Mouse (Mus musculus) forelimb bud, embryonic 11.5 days (tissue): ENCODE results near the gene Mefv.
"Not testable (repeated sequence)": the region's sequence is repeated elsewhere in the genome, so short reads cannot be mapped to it uniquely, and the experiment has no call there.

Experiments
- DNase-seq: peaks from one replicate; pipeline ENCODE4 v3.0.0-alpha.2; 2012; ENCODE audit warnings: low read depth, low spot score

The Mefv gene

GRCm38 (mm10) chr16:3717980-3718379, at the start of gene Mefv:
TSS of gene Mefv (minus strand) at chr16:3718097.
- DNase-seq = no peak

GRCm38 (mm10) chr16:3748976-3749375, 31.1 kb upstream of the Mefv start:
- DNase-seq = no peak

GRCm38 (mm10) chr16:3745656-3746055, 27.8 kb upstream of the Mefv start:
- no peak for DNase-seq

- no peak for DNase-seq
Measured at GRCm38 (mm10) chr16:3744186-3744700, 26.3 kb upstream of the Mefv start.

GRCm38 (mm10) chr16:3743503-3744185, 25.7 kb upstream of the Mefv start, which contains the start of gene Zfp263:
TSS of gene Zfp263 (plus strand) at chr16:3744093.
- peak; percentile 98 for DNase-seq

- DNase-seq = no peak
Measured at GRCm38 (mm10) chr16:3742466-3742865, 24.6 kb upstream of the Mefv start.

GRCm38 (mm10) chr16:3733198-3733732, 15.4 kb upstream of the Mefv start:
- DNase-seq = no peak

- no peak for DNase-seq
Measured at GRCm38 (mm10) chr16:3732612-3733011, 14.7 kb upstream of the Mefv start.

GRCm38 (mm10) chr16:3727980-3728720, 10.3 kb upstream of the Mefv start:
- no peak for DNase-seq

- no peak for DNase-seq
Measured at GRCm38 (mm10) chr16:3723231-3723630, 5.3 kb upstream of the Mefv start.

GRCm38 (mm10) chr16:3714731-3715130, 3.2 kb downstream of the Mefv start:
- DNase-seq = no peak

GRCm38 (mm10) chr16:3706680-3707079, 11.2 kb downstream of the Mefv start:
- no peak for DNase-seq

- no peak for DNase-seq
Measured at GRCm38 (mm10) chr16:3700893-3701292, 17.0 kb downstream of the Mefv start.

GRCm38 (mm10) chr16:3699281-3699680, 18.6 kb downstream of the Mefv start:
- DNase-seq = no peak

GRCm38 (mm10) chr16:3689608-3690007, 28.3 kb downstream of the Mefv start:
- not testable (repeated sequence) for DNase-seq
